Mouse (Mus musculus) limb, embryonic 11.5 days (tissue): Measurements from ENCODE around the gene Ghsr. TPM values are rescaled to one million over a fixed set of nuclear protein-coding genes. Genes with fewer than 3 reads are reported as not detected.

Experiments
- ATAC-seq: fragments of 200-750 bp; cut with Nextera tagmentation; 2 replicates; pipeline ENCODE4 v1.8.0; 2017; ENCODE audit warnings: low read depth; ENCODE audit not compliant: insufficient number of reproducible peaks, low FRiP score, low TSS enrichment
- DNase-seq: peaks from one replicate; pipeline ENCODE4 v3.0.0-alpha.2; 2015; ENCODE audit warnings: low spot score
- H3K27ac ChIP-seq: fragments of 300-500 bp; sonication (generic); replicated peaks from 2 replicates; pipeline ENCODE4 v1.5.1; 2014; ENCODE audit warnings: low read depth, mild to moderate bottlenecking, low read length
- H3K27me3 ChIP-seq: fragments of 300-500 bp; sonication (generic); 2 replicates; pipeline ENCODE4 v1.6.1; 2014; ENCODE audit warnings: mild to moderate bottlenecking, low read length, mixed read lengths; ENCODE audit not compliant: control insufficient read depth, insufficient read depth
- H3K36me3 ChIP-seq: fragments of 300-500 bp; sonication (generic); 2 replicates; pipeline ENCODE4 v1.6.1; 2014; ENCODE audit warnings: mild to moderate bottlenecking, low read length, moderate library complexity, mixed read lengths; ENCODE audit not compliant: control insufficient read depth, insufficient read depth
- H3K4me1 ChIP-seq: fragments of 300-500 bp; sonication (generic); 2 replicates; pipeline ENCODE4 v1.6.1; 2014; ENCODE audit warnings: low read length, mixed read lengths; ENCODE audit not compliant: control insufficient read depth, insufficient read depth
- H3K4me2 ChIP-seq: fragments of 300-500 bp; sonication (generic); 2 replicates; pipeline ENCODE4 v1.6.1; 2014; ENCODE audit warnings: low read depth, mild to moderate bottlenecking, moderate library complexity; ENCODE audit not compliant: severe bottlenecking
- H3K4me3 ChIP-seq: fragments of 300-500 bp; sonication (generic); 2 replicates; pipeline ENCODE4 v1.5.1; 2014; ENCODE audit warnings: low read depth, low read length
- H3K9ac ChIP-seq: fragments of 300-500 bp; sonication (generic); 2 replicates; pipeline ENCODE4 v1.6.1; 2014; ENCODE audit warnings: mild to moderate bottlenecking, low read length
- H3K9me3 ChIP-seq: fragments of 300-500 bp; sonication (generic); 2 replicates; pipeline ENCODE4 v1.6.1; 2016; ENCODE audit warnings: low read length; ENCODE audit not compliant: control insufficient read depth
- WGBS: fragments of 180-500 bp; shearing (Covaris S2); extraction: QIAGEN DNeasy Blood & Tissue Kit; methylation state at CpG from one replicate; pipeline ENCODE4 v1.1.7; 2014; 5-methylcytosine and 5-hydroxymethylcytosine counted together
- polyA plus RNA-seq: library from polyadenylated mRNA; unstranded; fragments of >200 nt; fragmentation: Nextera tagmentation; extraction: Ambion mirVana; gene quantifications from 2 replicates; pipeline ENCODE4 v1.2.1, GENCODE M21; 2014

Gene Ghsr
- polyA plus RNA-seq, 1 experiment from 2014 or later = not detected

GRCm38 (mm10) chr3:27345526-27345925 lies 25.6 kb upstream of the Ghsr start:
- H3K27ac ChIP-seq = no peak overlapping the region
- WGBS = 51% methylated on average over 6 of the region's 6 CpGs
- no peaks in the 10 kb centered on the region for H3K27me3 ChIP-seq
- DNase-seq = peak; percentile 24
- H3K4me2 ChIP-seq = no peak overlapping the region
- no peaks in the 10 kb centered on the region for H3K36me3 ChIP-seq
- no peak for ATAC-seq
- no peaks in the 10 kb centered on the region for H3K9me3 ChIP-seq
- no peak overlapping the region for H3K4me3 ChIP-seq
- no peak overlapping the region for H3K9ac ChIP-seq
- no peaks in the 10 kb centered on the region for H3K4me1 ChIP-seq

GRCm38 (mm10) chr3:27348462-27348861 lies 22.7 kb upstream of the Ghsr start:
- DNase-seq = no peak
- WGBS = 81% methylated on average over 5 of the region's 5 CpGs
- no peaks in the 10 kb centered on the region for H3K4me1 ChIP-seq
- H3K4me2 ChIP-seq = no peak overlapping the region
- no peaks in the 10 kb centered on the region for H3K36me3 ChIP-seq
- ATAC-seq = no peak
- H3K9me3 ChIP-seq = no peaks in the 10 kb centered on the region
- no peak overlapping the region for H3K27ac ChIP-seq
- H3K9ac ChIP-seq = no peak overlapping the region
- H3K27me3 ChIP-seq = no peaks in the 10 kb centered on the region
- no peak overlapping the region for H3K4me3 ChIP-seq

- H3K4me3 ChIP-seq = no peak overlapping the region
- no peak overlapping the region for H3K4me2 ChIP-seq
- 85% methylated on average over 9 of the region's 9 CpGs for WGBS
- ATAC-seq (no peak), DNase-seq (no peak)
- no peaks in the 10 kb centered on the region for H3K9me3 ChIP-seq
- H3K4me1 ChIP-seq = no peaks in the 10 kb centered on the region
- no peaks in the 10 kb centered on the region for H3K36me3 ChIP-seq
- H3K27ac ChIP-seq = no peak overlapping the region
- no peaks in the 10 kb centered on the region for H3K27me3 ChIP-seq
- H3K9ac ChIP-seq = no peak overlapping the region
Measured at GRCm38 (mm10) chr3:27351105-27351504, 20.0 kb upstream of the Ghsr start.

GRCm38 (mm10) chr3:27359100-27359720 lies 11.9 kb upstream of the Ghsr start:
- no peaks in the 10 kb centered on the region for H3K27me3 ChIP-seq
- H3K4me1 ChIP-seq = no peaks in the 10 kb centered on the region
- ATAC-seq (no peak), DNase-seq (peak; percentile 13)
- no peak overlapping the region for H3K4me2 ChIP-seq
- no peak overlapping the region for H3K9ac ChIP-seq
- no peaks in the 10 kb centered on the region for H3K36me3 ChIP-seq
- H3K9me3 ChIP-seq = no peaks in the 10 kb centered on the region
- 95% methylated on average over 2 of the region's 2 CpGs for WGBS
- no peak overlapping the region for H3K27ac ChIP-seq
- H3K4me3 ChIP-seq = no peak overlapping the region

- Histone ChIP-seq H3K9ac (no peak overlapping the region), H3K4me1 (peaks cover 7% of the 10 kb centered on the region; the same call in 1 of the 2 replicates), H3K4me2 (no peak overlapping the region), H3K36me3 (no peaks in the 10 kb centered on the region), H3K27me3 (peaks cover 41% of the 10 kb centered on the region), H3K4me3 (no peak overlapping the region), H3K27ac (no peak overlapping the region), H3K9me3 (no peaks in the 10 kb centered on the region)
- whole genome bisulfite sequencing = 4% methylated on average over 10 of the region's 10 CpGs
- ATAC-seq (no peak), DNase-seq (peak; percentile 89)
Measured at GRCm38 (mm10) chr3:27370125-27370524, 1.0 kb upstream of the Ghsr start.

GRCm38 (mm10) chr3:27370582-27371275 lies 422 bp upstream of the Ghsr start:
- no peak overlapping the region for H3K27ac ChIP-seq
- no peak overlapping the region for H3K4me2 ChIP-seq
- H3K4me3 ChIP-seq = no peak overlapping the region
- no peaks in the 10 kb centered on the region for H3K36me3 ChIP-seq
- WGBS = 3% methylated on average over 20 of the region's 20 CpGs
- peaks cover 41% of the 10 kb centered on the region for H3K27me3 ChIP-seq
- no peak for ATAC-seq
- no peaks in the 10 kb centered on the region for H3K9me3 ChIP-seq
- H3K9ac ChIP-seq = no peak overlapping the region
- H3K4me1 ChIP-seq = peaks cover 7% of the 10 kb centered on the region; the same call in 1 of the 2 replicates
- DNase-seq = no peak

- 2% methylated on average over 77 of the region's 77 CpGs for WGBS
- peaks cover 41% of the 10 kb centered on the region for H3K27me3 ChIP-seq
Measured at GRCm38 (mm10) chr3:27371725-27372650, 837 bp downstream of the Ghsr start.

GRCm38 (mm10) chr3:27374396-27374795 lies 3.2 kb downstream of the Ghsr start:
- Histone ChIP-seq H3K27me3 (peaks cover 41% of the 10 kb centered on the region), H3K9me3 (no peaks in the 10 kb centered on the region), H3K4me1 (peaks cover 7% of the 10 kb centered on the region; the same call in 1 of the 2 replicates), H3K9ac (no peak overlapping the region), H3K4me2 (no peak overlapping the region), H3K27ac (no peak overlapping the region), H3K36me3 (no peaks in the 10 kb centered on the region), H3K4me3 (no peak overlapping the region)
- ATAC-seq (no peak), DNase-seq (no peak)
- 62% methylated on average over 9 of the region's 9 CpGs for WGBS

More at GRCm38 (mm10) chr3:27371725-27372650, 837 bp downstream of the Ghsr start:
- DNase-seq (no peak), ATAC-seq (no peak)
- Histone ChIP-seq H3K4me1 (peaks cover 7% of the 10 kb centered on the region; the same call in 1 of the 2 replicates), H3K36me3 (no peaks in the 10 kb centered on the region), H3K27ac (no peak overlapping the region), H3K9me3 (no peaks in the 10 kb centered on the region), H3K4me3 (peak overlapping the region; percentile 14), H3K9ac (no peak overlapping the region), H3K4me2 (peak overlapping the region; percentile 10; the same call in 1 of the 2 replicates)
